Mouse (Mus musculus): ENCODE measurements around the gene Cped1. TPM values are rescaled to one million over a fixed set of nuclear protein-coding genes. Genes with fewer than 3 reads are reported as not detected.
A peak's percentile ranks its signal among the peaks of the same experiment; 100 is the strongest.

Cped1 gene
- polyA plus RNA-seq, 2 experiments = 1.8 to 2.5 TPM

GRCm38 (mm10) chr6:21981114-21981513 is 4.6 kb upstream of the Cped1 start:
- ATAC-seq (ENCODE audit: insufficient read depth) = no peak
- WGBS (ENCODE audit: insufficient replicate concordance) = 24% methylated on average over 1 of the region's 1 CpGs

GRCm38 (mm10) chr6:21984990-21985731 is 555 bp upstream of the Cped1 start:
- DNase-seq (ENCODE audit: low read depth in 3 of 3, low spot score in 3 of 3) (peak; percentile 54 to 64 (median 56)), ATAC-seq (ENCODE audit: insufficient read depth) (peak; percentile 50; the same call in 1 of the 2 replicates)
- TF ChIP-seq CTCF (IDR thresholded peaks at IDR 0.05; ENCODE audit: low read depth) (peak; percentile 59), EP300 (IDR thresholded peaks at IDR 0.05; ENCODE audit: low read depth) (no peak)
- no peaks in the 10 kb centered on the region for H3K36me3 ChIP-seq (replicated peaks; ENCODE audit: control insufficient read depth, insufficient read depth, low read depth)
- H3K4me3 ChIP-seq (ENCODE audit: insufficient read depth in 1 of 2, low read depth in 2 of 2, low read length in 2 of 2) = peak overlapping the region; percentile 34 to 48
- H3K4me2 ChIP-seq (ENCODE audit: low read depth) = peak overlapping the region; percentile 57
- H3K9ac ChIP-seq (replicated peaks) = no peak overlapping the region
- peaks cover 24% of the 10 kb centered on the region for H3K27me3 ChIP-seq (ENCODE audit: control insufficient read depth, insufficient read depth, low read length)
- H3K9me3 ChIP-seq (ENCODE audit: control insufficient read depth, low read length) = no peaks in the 10 kb centered on the region
- no peak overlapping the region for H3K27ac ChIP-seq
- no peaks in the 10 kb centered on the region for H3K4me1 ChIP-seq (replicated peaks; ENCODE audit: control insufficient read depth in 2 of 2, insufficient read depth in 2 of 2, low read length in 1 of 2)
- 13% methylated on average over 16 of the region's 16 CpGs for WGBS (ENCODE audit: insufficient replicate concordance)

More at GRCm38 (mm10) chr6:21981114-21981513, 4.6 kb upstream of the Cped1 start:
- H3K27ac ChIP-seq = no peak overlapping the region
- H3K36me3 ChIP-seq (replicated peaks; ENCODE audit: control insufficient read depth, insufficient read depth, low read depth) = no peaks in the 10 kb centered on the region
- H3K9me3 ChIP-seq (ENCODE audit: control insufficient read depth, low read length) = no peaks in the 10 kb centered on the region
- no peak for TF ChIP-seq EP300 (IDR thresholded peaks at IDR 0.05; ENCODE audit: low read depth)
- TF ChIP-seq CTCF (IDR thresholded peaks at IDR 0.05; ENCODE audit: low read depth) = no peak
- H3K9ac ChIP-seq (replicated peaks) = no peak overlapping the region
- DNase-seq (ENCODE audit: low read depth in 3 of 3, low spot score in 3 of 3) = no peak
- no peak overlapping the region for H3K4me3 ChIP-seq (ENCODE audit: insufficient read depth in 1 of 2, low read depth in 2 of 2, low read length in 2 of 2)
- H3K27me3 ChIP-seq (ENCODE audit: control insufficient read depth, insufficient read depth, low read length) = peaks cover 9% of the 10 kb centered on the region
- H3K4me1 ChIP-seq (replicated peaks; ENCODE audit: control insufficient read depth in 2 of 2, insufficient read depth in 2 of 2, low read length in 1 of 2) = no peaks in the 10 kb centered on the region
- no peak overlapping the region for H3K4me2 ChIP-seq (ENCODE audit: low read depth)

DNA sequence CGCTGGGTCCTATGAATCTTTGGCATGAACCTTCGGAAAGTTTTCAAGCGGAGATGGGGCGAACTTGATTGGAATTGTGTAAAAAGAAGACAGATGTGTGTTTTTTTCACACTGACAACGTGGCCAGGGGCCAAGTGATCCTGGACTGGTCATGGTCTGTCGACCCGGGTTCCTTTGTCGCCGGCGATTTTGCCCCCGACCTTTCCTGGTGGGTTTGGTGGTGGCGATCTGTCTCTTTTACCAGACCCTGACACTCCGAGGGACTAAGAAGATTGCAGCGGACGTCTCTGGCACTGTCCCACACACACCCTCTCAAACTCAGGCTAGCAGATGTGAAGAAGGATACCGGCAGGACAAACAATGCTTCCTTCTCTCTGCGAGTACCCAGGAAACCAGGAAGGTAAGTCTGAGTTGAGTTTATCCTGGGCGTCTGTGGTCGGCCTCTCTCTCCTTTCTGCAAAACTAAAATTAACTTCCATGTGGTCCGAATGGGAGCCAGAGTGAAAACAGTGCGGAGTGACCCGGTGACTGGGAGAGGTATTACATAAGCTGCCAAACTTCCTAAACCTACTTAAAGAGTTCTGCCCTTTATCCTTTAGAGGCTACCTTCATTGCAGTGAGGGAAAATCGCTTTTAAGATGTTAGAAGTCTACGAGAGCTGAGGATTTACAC is 1.1 kb downstream of the Cped1 start:
- whole genome bisulfite sequencing (ENCODE audit: insufficient replicate concordance) = 8% methylated on average over 24 of the region's 24 CpGs
- Histone ChIP-seq H3K4me3 (ENCODE audit: insufficient read depth in 1 of 2, low read depth in 2 of 2, low read length in 2 of 2) (peak overlapping the region; percentile 34 to 48), H3K4me1 (replicated peaks; ENCODE audit: control insufficient read depth in 2 of 2, insufficient read depth in 2 of 2, low read length in 1 of 2) (no peaks in the 10 kb centered on the region), H3K27ac (no peak overlapping the region), H3K9me3 (ENCODE audit: control insufficient read depth, low read length) (no peaks in the 10 kb centered on the region), H3K9ac (replicated peaks) (no peak overlapping the region; the same call in 1 of the 2 replicates), H3K4me2 (ENCODE audit: low read depth) (peak overlapping the region; percentile 57), H3K27me3 (ENCODE audit: control insufficient read depth, insufficient read depth, low read length) (peaks cover 24% of the 10 kb centered on the region), H3K36me3 (replicated peaks; ENCODE audit: control insufficient read depth, insufficient read depth, low read depth) (no peaks in the 10 kb centered on the region)
- ATAC-seq (ENCODE audit: insufficient read depth) (no peak), DNase-seq (ENCODE audit: low read depth in 3 of 3, low spot score in 3 of 3) (no peak)
- no peak for TF ChIP-seq EP300 (IDR thresholded peaks at IDR 0.05; ENCODE audit: low read depth)
- TF ChIP-seq CTCF (IDR thresholded peaks at IDR 0.05; ENCODE audit: low read depth) = no peak

- H3K9ac ChIP-seq (replicated peaks) = no peak overlapping the region
- peak overlapping the region; percentile 22; the same call in 1 of the 2 replicates for H3K4me2 ChIP-seq (ENCODE audit: low read depth)
- no peak for DNase-seq (ENCODE audit: low read depth in 3 of 3, low spot score in 3 of 3)
- TF ChIP-seq CTCF (IDR thresholded peaks at IDR 0.05; ENCODE audit: low read depth) (no peak), EP300 (IDR thresholded peaks at IDR 0.05; ENCODE audit: low read depth) (no peak)
- no peak for ATAC-seq (ENCODE audit: insufficient read depth)
- no peak overlapping the region for H3K27ac ChIP-seq
- no peaks in the 10 kb centered on the region for H3K36me3 ChIP-seq (replicated peaks; ENCODE audit: control insufficient read depth, insufficient read depth, low read depth)
- no peak overlapping the region for H3K4me3 ChIP-seq (ENCODE audit: insufficient read depth in 1 of 2, low read depth in 2 of 2, low read length in 2 of 2)
- no peaks in the 10 kb centered on the region for H3K9me3 ChIP-seq (ENCODE audit: control insufficient read depth, low read length)
- H3K4me1 ChIP-seq (replicated peaks; ENCODE audit: control insufficient read depth in 2 of 2, insufficient read depth in 2 of 2, low read length in 1 of 2) = no peaks in the 10 kb centered on the region
- 73% methylated on average over 2 of the region's 2 CpGs for WGBS (ENCODE audit: insufficient replicate concordance)
- H3K27me3 ChIP-seq (ENCODE audit: control insufficient read depth, insufficient read depth, low read length) = peaks cover 24% of the 10 kb centered on the region
Observed at GRCm38 (mm10) chr6:21987554-21987953, 1.8 kb downstream of the Cped1 start.

DNA sequence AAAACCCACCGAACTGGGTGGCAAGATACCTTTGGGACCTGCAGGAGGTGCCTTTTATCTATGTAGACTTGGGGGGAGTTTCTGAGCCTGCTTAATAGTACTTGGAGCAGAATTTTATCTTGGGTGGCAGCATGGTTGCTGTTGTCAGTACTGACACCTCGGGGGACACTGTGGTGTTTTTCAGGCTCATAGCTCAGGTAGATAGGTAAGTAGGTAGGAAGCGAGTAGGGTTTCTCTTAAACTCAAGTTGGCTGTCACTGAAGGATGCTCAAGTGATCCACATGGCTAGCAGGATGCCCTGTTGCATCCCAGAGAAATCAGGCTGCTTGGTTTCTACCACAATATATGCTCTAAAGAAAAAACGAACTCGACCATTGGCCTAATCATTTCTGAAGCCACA is 2.6 kb downstream of the Cped1 start:
- Histone ChIP-seq H3K4me2 (ENCODE audit: low read depth) (0 out of 2 replicates have a peak overlapping the region, but pooled peaks have one; percentile 15), H3K4me1 (replicated peaks; ENCODE audit: control insufficient read depth in 2 of 2, insufficient read depth in 2 of 2, low read length in 1 of 2) (no peaks in the 10 kb centered on the region), H3K27me3 (ENCODE audit: control insufficient read depth, insufficient read depth, low read length) (peaks cover 24% of the 10 kb centered on the region), H3K9me3 (ENCODE audit: control insufficient read depth, low read length) (no peaks in the 10 kb centered on the region), H3K9ac (replicated peaks) (no peak overlapping the region), H3K27ac (no peak overlapping the region), H3K4me3 (ENCODE audit: insufficient read depth in 1 of 2, low read depth in 2 of 2, low read length in 2 of 2) (no peak overlapping the region), H3K36me3 (replicated peaks; ENCODE audit: control insufficient read depth, insufficient read depth, low read depth) (no peaks in the 10 kb centered on the region)
- TF ChIP-seq EP300 (IDR thresholded peaks at IDR 0.05; ENCODE audit: low read depth) = no peak
- TF ChIP-seq CTCF (IDR thresholded peaks at IDR 0.05; ENCODE audit: low read depth) = no peak
- DNase-seq (ENCODE audit: low read depth in 3 of 3, low spot score in 3 of 3) = no peak
- no peak for ATAC-seq (ENCODE audit: insufficient read depth)
- 67% methylated on average over 5 of the region's 5 CpGs for WGBS (ENCODE audit: insufficient replicate concordance)
